Mouse (Mus musculus) embryonic facial prominence, embryonic 15.5 days (tissue): ENCODE measurements at regions not wholly inside any gene's neighbourhood (a gene's known extent, or its start where the extent isn't known, plus 50 kb on each side); places are given as distances from the start of the nearest gene placed in this dataset. TPM values are rescaled to one million over a fixed set of nuclear protein-coding genes. Genes with fewer than 3 reads are reported as not detected.

ENCODE experiments used
- microRNA-seq: library from miRNA; unstranded; fragments of <30 nt; microRNA quantifications from one replicate; pipeline ENCODE4, GENCODE M21; 2016; ENCODE audit warnings: borderline number of aligned reads

Small RNA genes in the stretch of these regions (microRNA-seq; reads per million reads assigned to microRNA genes)
- not detected for gene Gm44361
